Comparison of ENCODE assay signal across 26 mouse cellular contexts in genomic region chr13:58670206-58670605, GRCm38 (mm10). TPM values are rescaled to one million over a fixed set of nuclear protein-coding genes. Genes with fewer than 3 reads are reported as not detected.
DNase-seq lines count a peak whose midpoint lies in the region; ATAC-seq and TF ChIP-seq lines count a peak whose summit lies in the region.
"Had no signal": no experiment of that assay in that cellular context is flagged by ENCODE, and none has a peak within 500 bp of the region (broad histone marks: within the 10 kb centered on the region; RNA-seq: fewer than 3 reads in every experiment).

No protein-coding gene starts in this region.

- H3K4me3 ChIP-seq in kidney, embryonic 14.5 days (ENCODE audit: low read length) = no peak overlapping the region
- H3K4me3 ChIP-seq: forebrain, embryonic 12.5 days; gastrocnemius, adult 2 months; heart, embryonic 10.5 days; hindbrain, embryonic 15.5 days; midbrain, embryonic 10.5 days; myocyte; neural tube, embryonic 13.5 days had no signal

- no peak for TF ChIP-seq CTCF in brain, embryonic 14.5 days (IDR thresholded peaks at IDR 0.05; ENCODE audit: borderline replicate concordance, extremely low read depth, insufficient read depth, insufficient read length)

- no peak overlapping the region for H3K4me2 ChIP-seq in kidney, embryonic 14.5 days (replicated peaks; ENCODE audit: low read depth, low read length)
- H3K4me2 ChIP-seq: forebrain, embryonic 12.5 days; hindbrain, embryonic 15.5 days; neural tube, embryonic 13.5 days had no signal

- no peak for ATAC-seq in kidney, embryonic 14.5 days (ENCODE audit: low FRiP score, low TSS enrichment)
- ATAC-seq: lung, postnatal 0 days; midbrain, embryonic 16.5 days had no signal

- H3K9ac ChIP-seq in kidney, embryonic 14.5 days (ENCODE audit: low read depth, low read length) = no peak overlapping the region
- H3K9ac ChIP-seq: forebrain, embryonic 12.5 days; hindbrain, embryonic 15.5 days; neural tube, embryonic 13.5 days had no signal

- no peak overlapping the region for H3K27ac ChIP-seq in kidney, embryonic 14.5 days (ENCODE audit: low read depth, low read length)
- H3K27ac ChIP-seq: forebrain, embryonic 12.5 days; gastrocnemius, adult 2 months; heart, embryonic 10.5 days; hindbrain, embryonic 15.5 days; midbrain, embryonic 10.5 days; neural tube, embryonic 13.5 days; stomach, postnatal 0 days had no signal

- WGBS in kidney, embryonic 14.5 days = 59% methylated on average over 9 of the region's 9 CpGs

- no peaks in the 10 kb centered on the region for H3K9me3 ChIP-seq in kidney, embryonic 14.5 days (ENCODE audit: control insufficient read depth, low read length)
- H3K9me3 ChIP-seq: forebrain, embryonic 12.5 days; heart, embryonic 10.5 days; hindbrain, embryonic 15.5 days; midbrain, embryonic 10.5 days; neural tube, embryonic 13.5 days had no signal

- H3K27me3 ChIP-seq in kidney, embryonic 14.5 days (ENCODE audit: control insufficient read depth, insufficient read depth, low read length) = no peaks in the 10 kb centered on the region
- H3K27me3 ChIP-seq: forebrain, embryonic 12.5 days; hindbrain, embryonic 15.5 days; neural tube, embryonic 13.5 days had no signal

- H3K4me1 ChIP-seq in kidney, embryonic 14.5 days (ENCODE audit: control insufficient read depth, insufficient read depth, low read length) = peaks cover 6% of the 10 kb centered on the region; the same call in 1 of the 2 replicates
- H3K4me1 ChIP-seq: forebrain, embryonic 12.5 days; hindbrain, embryonic 15.5 days; neural tube, embryonic 13.5 days had no signal

- no peak for TF ChIP-seq POLR2A in brain, embryonic 14.5 days (IDR thresholded peaks at IDR 0.05; ENCODE audit: borderline replicate concordance, extremely low read depth, insufficient read depth, insufficient read length, poor library complexity, severe bottlenecking)

- H3K36me3 ChIP-seq in kidney, embryonic 14.5 days (ENCODE audit: control insufficient read depth, insufficient read depth, low read length) = no peaks in the 10 kb centered on the region
- H3K36me3 ChIP-seq: forebrain, embryonic 12.5 days; heart, embryonic 10.5 days; hindbrain, embryonic 15.5 days; midbrain, embryonic 10.5 days; neural tube, embryonic 13.5 days had no signal

- DNase-seq in kidney, adult 11 months = peak; percentile 4
- DNase-seq in Muller cell, postnatal 12 days (ENCODE audit: inconsistent ontology term) = peak; percentile 61
- DNase-seq in brain, embryonic 14.5 days (ENCODE audit: low read depth) = peak; percentile 28
- DNase-seq in kidney, postnatal 25 days = peak; percentile 61 to 72
- DNase-seq in spleen, adult 12 weeks (ENCODE audit: low spot score) = no peak
- no peak for DNase-seq in thymus, postnatal 14 days
- DNase-seq: adrenal gland, postnatal 14 days; B cell, adult 2 months; cerebellum, adult 9-11 months; gastrocnemius, adult 2 months; left cerebral cortex, postnatal 4 days; right cerebral cortex, postnatal 4 days had no signal

RNA-seq across cellular contexts. Expression of gene Slc28a3, which starts 59.5 kb away (rescaled TPM):
- polyA plus RNA-seq in kidney, embryonic 14.5 days (2014; fragmentation: Nextera tagmentation; extraction: Ambion mirVana) = 0.08 TPM in 1 of 2 replicates, not detected in the other
- 0.03 and 0.15 TPM in 2 replicates for polyA plus RNA-seq in brain, embryonic 14.5 days (2012; rRNA removed)
- polyA plus RNA-seq: cortical plate, adult 2 months; embryonic facial prominence, embryonic 11.5 days; forebrain, embryonic 12.5 days; heart, embryonic 16.5 days; liver, adult 2 months; midbrain, embryonic 10.5 days; midbrain, embryonic 16.5 days; myocyte had no signal

Comparison
In these comparisons a context has a peak if more than half of its experiments do, and no peak if none do; other contexts are left out.
1. DNase-seq: peak in kidney, adult 11 months (single experiment), Muller cell, postnatal 12 days (single experiment), brain, embryonic 14.5 days (single experiment) and kidney, postnatal 25 days (2 of 2); none in spleen, adult 12 weeks (single experiment) and thymus, postnatal 14 days (single experiment).